Mouse (Mus musculus) cerebellum, postnatal 36 days (tissue): ENCODE measurements around the gene P4ha1.
A peak's percentile ranks its signal among the peaks of the same experiment; 100 is the strongest.
"Not testable (repeated sequence)": the region's sequence is repeated elsewhere in the genome, so short reads cannot be mapped to it uniquely, and the experiment has no call there.

Experiments
- DNase-seq, 2 experiments: peaks; one replicate each; pipeline ENCODE4 v3.0.0; 2021 to 2022; ENCODE audit warnings: mixed read lengths in 2 of 2

P4ha1 gene

GRCm38 (mm10) chr10:59369426-59369825 lies 46.3 kb downstream of the P4ha1 start:
- DNase-seq = no peak

GRCm38 (mm10) chr10:59377906-59378305 lies 54.8 kb downstream of the P4ha1 start:
- no peak for DNase-seq

GRCm38 (mm10) chr10:59378728-59379127 lies 55.6 kb downstream of the P4ha1 start:
- no peak for DNase-seq

GRCm38 (mm10) chr10:59379927-59380326 lies 56.8 kb downstream of the P4ha1 start:
- DNase-seq = no peak

GRCm38 (mm10) chr10:59380411-59380821 lies 57.3 kb downstream of the P4ha1 start:
- no peak for DNase-seq

- DNase-seq = not testable (repeated sequence)
These were observed 58.5 kb downstream of the P4ha1 start for GRCm38 (mm10) chr10:59381563-59381962.

- peak; percentile 69 to 75 for DNase-seq
These were observed 63.9 kb downstream of the P4ha1 start for GRCm38 (mm10) chr10:59386951-59387350.

- DNase-seq = no peak
These were observed 66.6 kb downstream of the P4ha1 start for GRCm38 (mm10) chr10:59389652-59390051.

- no peak for DNase-seq
These were observed 68.8 kb downstream of the P4ha1 start for GRCm38 (mm10) chr10:59391907-59392306.

- DNase-seq = not testable (repeated sequence)
These were observed 72.4 kb downstream of the P4ha1 start, which contains the start of gene Gm10273 for GRCm38 (mm10) chr10:59395461-59395860. Gene Gm10273, plus strand, starts transcription at chr10:59395632.

- DNase-seq = no peak
These were observed 80.0 kb downstream of the P4ha1 start, which contains the start of gene Pla2g12b for GRCm38 (mm10) chr10:59402899-59403792. Gene Pla2g12b, plus strand, starts transcription at chr10:59403660.

- no peak for DNase-seq
These were observed 80.7 kb downstream of the P4ha1 start for GRCm38 (mm10) chr10:59403793-59404149.

- no peak for DNase-seq
These were observed 85.4 kb downstream of the P4ha1 start for GRCm38 (mm10) chr10:59408499-59408898.

GRCm38 (mm10) chr10:59410264-59410663 lies 87.2 kb downstream of the P4ha1 start:
- DNase-seq = no peak

GRCm38 (mm10) chr10:59413711-59414110 lies 90.6 kb downstream of the P4ha1 start:
- no peak for DNase-seq

- DNase-seq = no peak
These were observed 93.5 kb downstream of the P4ha1 start for GRCm38 (mm10) chr10:59416623-59417022.

- DNase-seq = no peak
These were observed 96.4 kb downstream of the P4ha1 start for GRCm38 (mm10) chr10:59419516-59419915.
